In genomic region chr12:110950151-110950550, GRCm38 (mm10) we compare ENCODE assay signal across 20 mouse cellular contexts. TPM values are rescaled to one million over a fixed set of nuclear protein-coding genes. Genes with fewer than 3 reads are reported as not detected.
DNase-seq lines count a peak whose midpoint lies in the region; ATAC-seq and TF ChIP-seq lines count a peak whose summit lies in the region.
"Had no signal": no experiment of that assay in that cellular context is flagged by ENCODE, and none has a peak within 500 bp of the region (broad histone marks: within the 10 kb centered on the region; RNA-seq: fewer than 3 reads in every experiment).

No protein-coding gene starts in this region.

- H3K36me3 ChIP-seq in spleen, adult 2 months (ENCODE audit: control insufficient read depth, insufficient read depth, low read length), result no peaks in the 10 kb centered on the region
- H3K36me3 ChIP-seq in hindbrain, embryonic 13.5 days, result peaks cover 54% of the 10 kb centered on the region
- peaks cover 34% of the 10 kb centered on the region for H3K36me3 ChIP-seq in kidney, embryonic 15.5 days

- H3K27me3 ChIP-seq in spleen, adult 2 months (ENCODE audit: control insufficient read depth, insufficient read depth, low read length), result no peaks in the 10 kb centered on the region
- H3K27me3 ChIP-seq in hindbrain, embryonic 13.5 days, result no peaks in the 10 kb centered on the region
- no peaks in the 10 kb centered on the region for H3K27me3 ChIP-seq in kidney, embryonic 15.5 days
- H3K27me3 ChIP-seq: embryonic facial prominence, embryonic 12.5 days; forebrain, embryonic 13.5 days; forebrain, embryonic 15.5 days; Patski had no signal

- no peak overlapping the region for H3K4me2 ChIP-seq in hindbrain, embryonic 13.5 days
- H3K4me2 ChIP-seq in kidney, embryonic 15.5 days, result no peak overlapping the region
- H3K4me2 ChIP-seq: embryonic facial prominence, embryonic 12.5 days; forebrain, embryonic 13.5 days; forebrain, embryonic 15.5 days had no signal

- TF ChIP-seq POLR2A in spleen, adult 2 months (IDR thresholded peaks at IDR 0.05; ENCODE audit: low read depth, low read length), result no peak

- H3K4me1 ChIP-seq in spleen, adult 2 months (ENCODE audit: control insufficient read depth, insufficient read depth, insufficient read length), result peaks cover 4% of the 10 kb centered on the region; the same call in 1 of the 2 replicates
- H3K4me1 ChIP-seq in hindbrain, embryonic 13.5 days (replicated peaks), result no peaks in the 10 kb centered on the region
- no peaks in the 10 kb centered on the region for H3K4me1 ChIP-seq in kidney, embryonic 15.5 days
- H3K4me1 ChIP-seq: embryonic facial prominence, embryonic 10.5 days; embryonic facial prominence, embryonic 12.5 days; forebrain, embryonic 13.5 days; forebrain, embryonic 15.5 days had no signal

- H3K9ac ChIP-seq in hindbrain, embryonic 13.5 days, result no peak overlapping the region
- no peak overlapping the region for H3K9ac ChIP-seq in kidney, embryonic 15.5 days
- H3K9ac ChIP-seq: embryonic facial prominence, embryonic 12.5 days; forebrain, embryonic 13.5 days; forebrain, embryonic 15.5 days; forebrain, postnatal 0 days had no signal

- no peaks in the 10 kb centered on the region for H3K9me3 ChIP-seq in hindbrain, embryonic 13.5 days
- H3K9me3 ChIP-seq in kidney, embryonic 15.5 days (replicated peaks), result no peaks in the 10 kb centered on the region
- H3K9me3 ChIP-seq: embryonic facial prominence, embryonic 10.5 days; embryonic facial prominence, embryonic 12.5 days; forebrain, embryonic 13.5 days; forebrain, embryonic 15.5 days; G1E had no signal

- no peak overlapping the region for H3K4me3 ChIP-seq in spleen, adult 2 months (ENCODE audit: extremely low read depth, insufficient read depth, insufficient read length)
- H3K4me3 ChIP-seq in hindbrain, embryonic 13.5 days, result no peak overlapping the region
- H3K4me3 ChIP-seq in kidney, embryonic 15.5 days (replicated peaks), result no peak overlapping the region
- H3K4me3 ChIP-seq: embryonic facial prominence, embryonic 10.5 days; embryonic facial prominence, embryonic 12.5 days; forebrain, embryonic 13.5 days; forebrain, embryonic 15.5 days had no signal

- H3K27ac ChIP-seq in spleen, adult 2 months (ENCODE audit: insufficient read depth, low read length), result no peak overlapping the region
- no peak overlapping the region for H3K27ac ChIP-seq in hindbrain, embryonic 13.5 days
- H3K27ac ChIP-seq in kidney, embryonic 15.5 days, result no peak overlapping the region
- H3K27ac ChIP-seq: embryonic facial prominence, embryonic 10.5 days; embryonic facial prominence, embryonic 12.5 days; forebrain, embryonic 13.5 days; forebrain, embryonic 15.5 days had no signal

- peak; percentile 66; the same call in 1 of the 2 replicates for ATAC-seq in neutrophil, adult 5-6 weeks (ENCODE audit: extremely low read depth, insufficient number of reproducible peaks, low FRiP score, poor library complexity, severe bottlenecking)
- no peak for ATAC-seq in hindbrain, embryonic 13.5 days (ENCODE audit: low FRiP score)
- ATAC-seq in kidney, embryonic 15.5 days (replicated peaks; ENCODE audit: low FRiP score), result no peak
- ATAC-seq: activated CD4-positive, CD25-positive, alpha-beta regulatory T cell, adult 4 months; forebrain, embryonic 13.5 days; forebrain, embryonic 15.5 days; forebrain, postnatal 0 days; Patski had no signal

- TF ChIP-seq CTCF in spleen, adult 2 months (IDR thresholded peaks at IDR 0.05; ENCODE audit: extremely low read depth, insufficient read depth, insufficient read length, insufficient replicate concordance), result no peak

- 46% methylated on average over 4 of the region's 4 CpGs for WGBS in spleen, adult 2 months
- WGBS in hindbrain, embryonic 13.5 days, result 79% methylated on average over 4 of the region's 4 CpGs
- 44% methylated on average over 4 of the region's 4 CpGs for WGBS in kidney, embryonic 15.5 days

- DNase-seq in spleen, adult 2 months (ENCODE audit: low read depth in 1 of 2, low spot score in 2 of 2), result peak; percentile 32 to 33
- no peak for DNase-seq in spleen, postnatal 14 days (ENCODE audit: low spot score in 2 of 2)
- peak; percentile 87 for DNase-seq in A20 (ENCODE audit: low read depth, low spot score)
- DNase-seq in B cell, adult 2 months, result peak; percentile 50 to 60
- DNase-seq in layer of hippocampus, adult 9-10 months (ENCODE audit: low spot score), result no peak
- DNase-seq: adrenal gland, adult 8-10 months; adrenal gland, postnatal 14 days; adrenal gland, postnatal 36 days; cerebellum, adult 9-10 months; forebrain, postnatal 0 days had no signal

RNA-seq across cellular contexts. Expression of gene Ankrd9, which starts 28.7 kb away (rescaled TPM):
- polyA plus RNA-seq in spleen, adult 2 months (2012; rRNA removed), result 21.0 and 25.6 TPM in 2 replicates
- 2.1 and 3.0 TPM in 2 replicates for total RNA-seq in neutrophil, adult 5-6 weeks (2017)
- 6.8 and 7.5 TPM in 2 replicates for polyA plus RNA-seq in hindbrain, embryonic 13.5 days (2015; fragmentation: Nextera tagmentation; extraction: Ambion mirVana)
- polyA plus RNA-seq in kidney, embryonic 15.5 days (2015; fragmentation: Nextera tagmentation; extraction: Ambion mirVana), result 12.1 and 14.0 TPM in 2 replicates

Comparison
In these comparisons a context has a peak if more than half of its experiments do, and no peak if none do; other contexts are left out.
1. DNase-seq: peak in spleen, adult 2 months (2 of 2), A20 (single experiment) and B cell, adult 2 months (2 of 2); none in spleen, postnatal 14 days (0 of 2) and layer of hippocampus, adult 9-10 months (single experiment).